Mouse (Mus musculus) MEL (cell line): Measurements from ENCODE around the gene Matn3. TPM values are rescaled to one million over a fixed set of nuclear protein-coding genes. Genes with fewer than 3 reads are reported as not detected.

ENCODE experiments used
- DNase-seq: peaks from one replicate; pipeline ENCODE4 v3.0.0; 2011; ENCODE audit warnings: low read depth, low spot score
- H3K27ac ChIP-seq: 2 replicates; pipeline ENCODE4 v1.5.1; 2012; ENCODE audit warnings: low read depth, mild to moderate bottlenecking, control low read depth, low read length, moderate library complexity; ENCODE audit not compliant: control insufficient read depth
- H3K27me3 ChIP-seq, 2 experiments: fragments of 150-350 bp in 1 of 2; sonication (generic) in 1 of 2; 2 replicates each; pipeline ENCODE4 v1.6.1; 2012; ENCODE audit warnings: low read length in 2 of 2, mild to moderate bottlenecking in 2 of 2, improper control_type of control experiment in 1 of 2, moderate library complexity in 1 of 2; ENCODE audit not compliant: insufficient read depth in 2 of 2, control insufficient read depth in 1 of 2
- H3K36me3 ChIP-seq, 2 experiments: 2 replicates each; pipeline ENCODE4 v1.6.1; 2012 to 2014; ENCODE audit warnings: low read length in 2 of 2, improper control_type of control experiment in 1 of 2, inconsistent platforms in 1 of 2, mild to moderate bottlenecking in 1 of 2; ENCODE audit not compliant: insufficient read depth in 2 of 2, control insufficient read depth in 1 of 2
- H3K4me1 ChIP-seq, 2 experiments: fragments of 150-350 bp in 1 of 2; sonication (generic) in 1 of 2; 2 replicates each; pipeline ENCODE4 v1.6.1; 2012; ENCODE audit warnings: low read length in 2 of 2, improper control_type of control experiment in 1 of 2, mild to moderate bottlenecking in 1 of 2; ENCODE audit not compliant: insufficient read depth in 2 of 2, control insufficient read depth in 1 of 2
- H3K4me3 ChIP-seq, 2 experiments: fragments of 150-350 bp in 1 of 2; sonication (generic) in 1 of 2; 2 replicates each; pipeline ENCODE4 v1.5.1; 2012; ENCODE audit warnings: low read depth in 2 of 2, low read length in 2 of 2, mild to moderate bottlenecking in 2 of 2, moderate library complexity in 2 of 2, control low read depth in 1 of 2, improper control_type of control experiment in 1 of 2; ENCODE audit not compliant: control insufficient read depth in 1 of 2, insufficient read depth in 1 of 2
- H3K79me2 ChIP-seq: 2 replicates; pipeline ENCODE4 v1.6.1; 2012; ENCODE audit warnings: mild to moderate bottlenecking, low read length, moderate library complexity; ENCODE audit not compliant: control insufficient read depth, poor library complexity, insufficient read depth
- H3K9ac ChIP-seq: 2 replicates; pipeline ENCODE4 v1.6.1; 2012; ENCODE audit warnings: low read depth, mild to moderate bottlenecking, control low read depth, low read length, moderate library complexity; ENCODE audit not compliant: control insufficient read depth, poor library complexity, severe bottlenecking
- H3K9me3 ChIP-seq: fragments of 150-350 bp; sonication (generic); replicated peaks from 2 replicates; pipeline ENCODE4 v1.6.1; 2012; ENCODE audit warnings: mild to moderate bottlenecking, low read length, improper control_type of control experiment, moderate library complexity; ENCODE audit not compliant: insufficient read depth
- BHLHE40 ChIP-seq: IDR thresholded peaks from 2 replicates; pipeline ENCODE4 v1.6.1; 2012; ENCODE audit warnings: low read depth, mild to moderate bottlenecking, inconsistent platforms, low read length, improper control_type of control experiment, borderline replicate concordance
- CHD2 ChIP-seq: IDR thresholded peaks from 2 replicates; pipeline ENCODE4 v1.6.1; 2011; ENCODE audit warnings: low read length, improper control_type of control experiment
- CTCF ChIP-seq, 3 experiments: IDR thresholded peaks in 2 of 3; conservative IDR thresholded peaks in 1 of 3; 2 replicates each; pipeline ENCODE4 v1.5.1; 2011 to 2012; ENCODE audit warnings: low read length in 3 of 3, low read depth in 2 of 3, mild to moderate bottlenecking in 2 of 3, improper control_type of control experiment in 1 of 3, inconsistent platforms in 1 of 3, mixed read lengths in 1 of 3, moderate library complexity in 1 of 3; ENCODE audit not compliant: control insufficient read depth in 1 of 3, insufficient read depth in 1 of 3, poor library complexity in 1 of 3, severe bottlenecking in 1 of 3
- ELF1 ChIP-seq: IDR thresholded peaks from 2 replicates; pipeline ENCODE4 v1.6.1; 2014; ENCODE audit warnings: low read depth, mild to moderate bottlenecking, inconsistent platforms, low read length, improper control_type of control experiment, moderate library complexity
- EP300 ChIP-seq, 2 experiments: IDR thresholded peaks; 2 replicates each; pipeline ENCODE4 v1.6.1; 2011; ENCODE audit warnings: improper control_type of control experiment in 2 of 2, low read length in 2 of 2, low read depth in 1 of 2, mild to moderate bottlenecking in 1 of 2
- ETS1 ChIP-seq: IDR thresholded peaks from 2 replicates; pipeline ENCODE4 v1.6.1; 2012; ENCODE audit warnings: low read depth, mild to moderate bottlenecking, inconsistent platforms, low read length, improper control_type of control experiment, moderate library complexity
- GABPA ChIP-seq: IDR thresholded peaks from 2 replicates; pipeline ENCODE4 v1.6.1; 2012; ENCODE audit warnings: low read depth, mild to moderate bottlenecking, inconsistent platforms, low read length, improper control_type of control experiment, moderate library complexity
- JUND ChIP-seq: IDR thresholded peaks from 2 replicates; pipeline ENCODE4 v1.6.1; 2011; ENCODE audit warnings: low read depth, mild to moderate bottlenecking, improper control_type of control experiment, low read length
- KAT2A ChIP-seq: conservative IDR thresholded peaks from 2 replicates; pipeline ENCODE4 v1.6.1; 2012; ENCODE audit warnings: low read depth, low read length, improper control_type of control experiment, inconsistent platforms
- MAFK ChIP-seq: IDR thresholded peaks from 2 replicates; pipeline ENCODE4 v1.6.1; 2011; ENCODE audit warnings: low read depth, mild to moderate bottlenecking, low read length, improper control_type of control experiment, borderline replicate concordance
- MEF2A ChIP-seq: IDR thresholded peaks from 2 replicates; pipeline ENCODE4 v1.6.1; 2014; ENCODE audit warnings: low read depth, mild to moderate bottlenecking, inconsistent platforms, low read length, improper control_type of control experiment; ENCODE audit not compliant: poor library complexity, insufficient replicate concordance, severe bottlenecking; ENCODE audit errors: extremely low read depth
- MXI1 ChIP-seq: IDR thresholded peaks from 2 replicates; pipeline ENCODE4 v1.6.1; 2011; ENCODE audit warnings: mild to moderate bottlenecking, low read depth, low read length, improper control_type of control experiment
- MYB ChIP-seq: IDR thresholded peaks from 2 replicates; pipeline ENCODE4 v1.6.1; 2011; ENCODE audit warnings: mild to moderate bottlenecking, low read depth, low read length, improper control_type of control experiment
- MYC ChIP-seq: IDR thresholded peaks from 2 replicates; pipeline ENCODE4 v1.6.1; 2011; ENCODE audit warnings: low read depth, mild to moderate bottlenecking, low read length, improper control_type of control experiment, moderate library complexity
- POLR2AphosphoS2 ChIP-seq: IDR thresholded peaks from 2 replicates; pipeline ENCODE4 v1.6.1; 2011; ENCODE audit warnings: low read length, improper control_type of control experiment
- SIN3A ChIP-seq: IDR thresholded peaks from 2 replicates; pipeline ENCODE4 v1.6.1; 2012; ENCODE audit warnings: low read length, improper control_type of control experiment, inconsistent platforms
- SMC3 ChIP-seq: IDR thresholded peaks from 2 replicates; pipeline ENCODE4 v1.6.1; 2011; ENCODE audit warnings: low read depth, low read length, improper control_type of control experiment
- TAL1 ChIP-seq: IDR thresholded peaks from 2 replicates; pipeline ENCODE4 v1.6.1; 2012; ENCODE audit warnings: mild to moderate bottlenecking, inconsistent platforms, low read length, moderate library complexity, mixed read lengths
- TCF12 ChIP-seq: IDR thresholded peaks from 2 replicates; pipeline ENCODE4 v1.6.1; 2014; ENCODE audit warnings: low read depth, mild to moderate bottlenecking, inconsistent platforms, low read length, improper control_type of control experiment, moderate library complexity
- USF1 ChIP-seq: IDR thresholded peaks from 2 replicates; pipeline ENCODE4 v1.6.1; 2014; ENCODE audit warnings: low read depth, mild to moderate bottlenecking, inconsistent platforms, low read length, improper control_type of control experiment, moderate library complexity
- ZMIZ1 ChIP-seq: IDR thresholded peaks from 2 replicates; pipeline ENCODE4 v1.6.1; 2012; ENCODE audit warnings: low read depth, mild to moderate bottlenecking, inconsistent platforms, low read length, improper control_type of control experiment, moderate library complexity
- polyA plus RNA-seq, 2 experiments: library from polyadenylated mRNA; stranded (reverse) in 1 of 2; unstranded in 1 of 2; fragments of >175 nt in 1 of 2; fragments of >200 nt in 1 of 2; gene quantifications; 2 replicates each; pipeline versions ENCODE4 v1.2.1 to v1.2.4; 2012; ENCODE audit warnings: low replicate concordance in 2 of 2, low read depth in 1 of 2; ENCODE audit not compliant: insufficient read length in 2 of 2, insufficient read depth in 1 of 2, missing spikeins in 1 of 2
- total RNA-seq: library from RNA; depleted of rRNA; stranded (reverse); fragments of 300-350 nt; gene quantifications from 2 replicates; pipeline ENCODE4 v1.2.3, GENCODE M21; 2012

The Matn3 gene
- total and polyA plus RNA-seq, 3 experiments, result not detected

DNA sequence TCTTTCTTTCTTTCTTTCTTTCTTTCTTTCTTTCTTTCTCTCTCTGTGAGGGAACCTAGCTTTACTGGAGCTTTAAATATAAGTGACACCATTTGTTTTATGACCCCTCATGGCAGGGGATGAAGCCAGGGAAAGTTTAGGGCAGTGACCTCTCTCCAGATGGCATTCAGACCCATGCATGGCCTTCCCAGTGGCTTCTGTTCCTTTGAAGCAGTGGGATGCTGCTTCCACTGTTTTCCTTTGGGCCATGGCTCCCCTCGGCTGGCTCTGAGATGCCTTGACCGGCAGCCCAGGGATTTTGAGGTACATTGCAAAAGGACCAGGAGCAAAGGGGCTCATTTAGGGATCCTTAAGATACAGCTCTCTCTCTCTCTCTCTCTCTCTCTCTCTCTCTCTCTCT is 45.8 kb upstream of the Matn3 start:
- H3K9ac ChIP-seq, result no peak overlapping the region
- H3K9me3 ChIP-seq, result no peaks in the 10 kb centered on the region
- H3K27me3 ChIP-seq, result no peaks in the 10 kb centered on the region
- no peaks in the 10 kb centered on the region for H3K79me2 ChIP-seq
- no peak overlapping the region for H3K27ac ChIP-seq
- TF ChIP-seq EP300 (IDR thresholded peaks at IDR 0.05; ENCODE audit: low read depth in 1 of 2, low read length in 2 of 2), result no peak
- TF ChIP-seq MYB, result no peak
- TF ChIP-seq SMC3, result no peak
- no peak for TF ChIP-seq ETS1
- TF ChIP-seq POLR2AphosphoS2, result no peak
- no peak for TF ChIP-seq CTCF (IDR thresholded peaks at IDR 0.05 in 2 of 3, conservative IDR thresholded peaks at IDR 0.05 in 1 of 3; ENCODE audit: control insufficient read depth in 1 of 3, insufficient read depth in 1 of 3, low read depth in 2 of 3, low read length in 3 of 3, poor library complexity in 1 of 3, severe bottlenecking in 1 of 3)
- peaks cover 0 to 10% of the 10 kb centered on the region in 2 experiments; a peak in 3 of 4 replicates for H3K4me1 ChIP-seq
- no peak for DNase-seq
- peaks cover 0 to 10% of the 10 kb centered on the region in 2 experiments; a peak in 2 of 4 replicates for H3K36me3 ChIP-seq
- H3K4me3 ChIP-seq, result no peak overlapping the region

- TF ChIP-seq JUND (no peak), TCF12 (no peak), SIN3A (no peak), MAFK (no peak), MEF2A (no peak), ETS1 (no peak), USF1 (no peak), ZMIZ1 (no peak), BHLHE40 (no peak), KAT2A (no peak), TAL1 (no peak), ELF1 (no peak), GABPA (no peak), MYC (no peak), MXI1 (no peak), SMC3 (no peak), CHD2 (no peak)
- no peaks in the 10 kb centered on the region for H3K79me2 ChIP-seq
- no peak overlapping the region for H3K27ac ChIP-seq
- H3K9me3 ChIP-seq, result no peaks in the 10 kb centered on the region
- H3K9ac ChIP-seq, result no peak overlapping the region
- H3K36me3 ChIP-seq, result peaks cover 0 to 10% of the 10 kb centered on the region in 2 experiments; a peak in 2 of 4 replicates
- no peak for DNase-seq
- peaks cover 0 to 10% of the 10 kb centered on the region in 2 experiments; a peak in 3 of 4 replicates for H3K4me1 ChIP-seq
- no peaks in the 10 kb centered on the region for H3K27me3 ChIP-seq
- H3K4me3 ChIP-seq, result no peak overlapping the region
Measured at GRCm38 (mm10) chr12:8902479-8902878, 45.2 kb upstream of the Matn3 start.
